Mouse (Mus musculus) CD4-positive, CD25-positive, alpha-beta regulatory T cell, adult 2 months (primary cell): Measurements from ENCODE around the gene Nudt8.

Experiments used
- DNase-seq: peaks from one replicate; pipeline ENCODE4 v3.0.0-alpha.2; 2012; ENCODE audit warnings: low read depth, low spot score

Nudt8 gene

GRCm38 (mm10) chr19:4051016-4051415 lies 50.6 kb downstream of the Nudt8 start:
- peak; percentile 47 for DNase-seq
